Mouse (Mus musculus): ENCODE results near the gene B4galt7. TPM values are rescaled to one million over a fixed set of nuclear protein-coding genes. Genes with fewer than 3 reads are reported as not detected.

B4galt7 gene
- polyA plus RNA-seq, 1 experiment, result 25.3 TPM

Other genes starting within 250 kb of the B4galt7 start
- gene Lman2, start 237.1 kb upstream of the B4galt7 start, polyA plus RNA-seq (2012; rRNA removed), result 319 and 353 TPM in 2 replicates
- 2.4 and 2.8 TPM in 2 replicates for gene Rgs14, start 230.2 kb upstream of the B4galt7 start, polyA plus RNA-seq (2012; rRNA removed)
- 0.34 and 0.91 TPM in 2 replicates for gene Slc34a1, start 201.7 kb upstream of the B4galt7 start, polyA plus RNA-seq (2012; rRNA removed)
- gene Pfn3, start 184.7 kb upstream of the B4galt7 start, polyA plus RNA-seq (2012; rRNA removed), result 0.26 and 0.49 TPM in 2 replicates
- 0.12 and 0.55 TPM in 2 replicates for gene F12, start 173.1 kb upstream of the B4galt7 start, polyA plus RNA-seq (2012; rRNA removed)
- gene Grk6, start 154.8 kb upstream of the B4galt7 start, polyA plus RNA-seq (2012; rRNA removed), result 36.1 and 44.1 TPM in 2 replicates
- gene Prr7, start 135.6 kb upstream of the B4galt7 start, polyA plus RNA-seq (2012; rRNA removed), result 1.9 and 3.4 TPM in 2 replicates
- 20.5 and 24.4 TPM in 2 replicates for gene Dbn1, start 111.8 kb upstream of the B4galt7 start, polyA plus RNA-seq (2012; rRNA removed)
- 79.3 and 81.5 TPM in 2 replicates for gene Pdlim7, start 86.2 kb upstream of the B4galt7 start, polyA plus RNA-seq (2012; rRNA removed)
- 5.5 and 6.7 TPM in 2 replicates for gene Dok3, start 70.6 kb upstream of the B4galt7 start, polyA plus RNA-seq (2012; rRNA removed)
- gene Ddx41, start 63.2 kb upstream of the B4galt7 start, polyA plus RNA-seq (2012; rRNA removed), result 52.7 and 53.6 TPM in 2 replicates
- gene Fam193b, start 28.8 kb upstream of the B4galt7 start, polyA plus RNA-seq (2012; rRNA removed), result 51.3 and 57.7 TPM in 2 replicates
- gene Tmed9, start 26.2 kb upstream of the B4galt7 start, polyA plus RNA-seq (2012; rRNA removed), result 166 and 199 TPM in 2 replicates
- gene Caml, start 23.1 kb downstream of the B4galt7 start, polyA plus RNA-seq (2012; rRNA removed), result 29.0 and 30.2 TPM in 2 replicates
- gene Ddx46, start 35.1 kb downstream of the B4galt7 start, polyA plus RNA-seq (2012; rRNA removed), result 13.6 and 13.9 TPM in 2 replicates
- gene B230219D22Rik, start 93.2 kb downstream of the B4galt7 start, polyA plus RNA-seq (2012; rRNA removed), result 35.5 and 35.6 TPM in 2 replicates
- gene Txndc15, start 114.8 kb downstream of the B4galt7 start, polyA plus RNA-seq (2012; rRNA removed), result 57.4 and 58.7 TPM in 2 replicates
- gene Pcbd2, start 127.5 kb downstream of the B4galt7 start, polyA plus RNA-seq (2012; rRNA removed), result 22.1 and 30.1 TPM in 2 replicates
- 0.41 and 0.66 TPM in 2 replicates for gene Catsper3, start 184.7 kb downstream of the B4galt7 start, polyA plus RNA-seq (2012; rRNA removed)
- not detected in 2 replicates for gene Pitx1, start 236.3 kb downstream of the B4galt7 start, polyA plus RNA-seq (2012; rRNA removed)

Measured in gonadal fat pad, adult 2 months (tissue).